ENCODE assay signal across 9 mouse cellular contexts in genomic region chr16:86694497-86694896, GRCm38 (mm10).
DNase-seq lines count a peak whose midpoint lies in the region; ATAC-seq lines count a peak whose summit lies in the region.
"Had no signal": no experiment of that assay in that cellular context is flagged by ENCODE, and none has a peak within 500 bp of the region (broad histone marks: within the 10 kb centered on the region; RNA-seq: fewer than 3 reads in every experiment).

No protein-coding gene starts in this region.

- no peaks in the 10 kb centered on the region for H3K27me3 ChIP-seq in forebrain, embryonic 14.5 days (replicated peaks; ENCODE audit: control insufficient read depth, insufficient read depth, low read length)
- H3K27me3 ChIP-seq in forebrain, embryonic 11.5 days (ENCODE audit: control insufficient read depth, insufficient read depth, low read length) = no peaks in the 10 kb centered on the region
- no peaks in the 10 kb centered on the region for H3K27me3 ChIP-seq in heart, embryonic 16.5 days (ENCODE audit: control insufficient read depth, insufficient read depth, low read length)
- no peaks in the 10 kb centered on the region for H3K27me3 ChIP-seq in midbrain, embryonic 15.5 days (replicated peaks)

- H3K9me3 ChIP-seq in forebrain, embryonic 14.5 days (replicated peaks; ENCODE audit: control insufficient read depth, low read length) = no peaks in the 10 kb centered on the region
- H3K9me3 ChIP-seq in forebrain, embryonic 11.5 days (ENCODE audit: control insufficient read depth, low read length) = no peaks in the 10 kb centered on the region
- H3K9me3 ChIP-seq in heart, embryonic 16.5 days (replicated peaks; ENCODE audit: control insufficient read depth, low read length) = no peaks in the 10 kb centered on the region
- H3K9me3 ChIP-seq in midbrain, embryonic 15.5 days = no peaks in the 10 kb centered on the region

- H3K9ac ChIP-seq in forebrain, embryonic 14.5 days (ENCODE audit: low read length) = no peak overlapping the region
- no peak overlapping the region for H3K9ac ChIP-seq in forebrain, embryonic 11.5 days (ENCODE audit: low read length)
- H3K9ac ChIP-seq in heart, embryonic 16.5 days (ENCODE audit: low read length) = no peak overlapping the region
- H3K9ac ChIP-seq in midbrain, embryonic 15.5 days = no peak overlapping the region

- no peaks in the 10 kb centered on the region for H3K36me3 ChIP-seq in forebrain, embryonic 14.5 days (ENCODE audit: control insufficient read depth, insufficient read depth, low read length)
- H3K36me3 ChIP-seq in forebrain, embryonic 11.5 days (ENCODE audit: control insufficient read depth, insufficient read depth, low read length) = no peaks in the 10 kb centered on the region
- no peaks in the 10 kb centered on the region for H3K36me3 ChIP-seq in heart, embryonic 16.5 days (ENCODE audit: control insufficient read depth, insufficient read depth)
- H3K36me3 ChIP-seq in midbrain, embryonic 15.5 days (replicated peaks) = no peaks in the 10 kb centered on the region

- no peaks in the 10 kb centered on the region for H3K4me1 ChIP-seq in forebrain, embryonic 14.5 days (ENCODE audit: control insufficient read depth, insufficient read depth, low read length)
- H3K4me1 ChIP-seq in forebrain, embryonic 11.5 days (replicated peaks; ENCODE audit: control insufficient read depth, insufficient read depth, low read length) = no peaks in the 10 kb centered on the region
- no peaks in the 10 kb centered on the region for H3K4me1 ChIP-seq in heart, embryonic 16.5 days (ENCODE audit: control insufficient read depth, insufficient read depth, low read length)
- H3K4me1 ChIP-seq in midbrain, embryonic 15.5 days = no peaks in the 10 kb centered on the region

- peak; percentile 75 for DNase-seq in forebrain, embryonic 14.5 days (ENCODE audit: low spot score)
- no peak for DNase-seq in forebrain, embryonic 11.5 days (ENCODE audit: low spot score)
- peak; percentile 65 for DNase-seq in embryo, embryonic 11 days
- DNase-seq in kidney, postnatal 36 days = peak; percentile 18 to 55
- DNase-seq in thymus, adult 18-20 months = no peak

- no peak overlapping the region for H3K4me3 ChIP-seq in forebrain, embryonic 14.5 days (ENCODE audit: low read depth, low read length)
- H3K4me3 ChIP-seq in forebrain, embryonic 11.5 days (ENCODE audit: low read depth, low read length) = no peak overlapping the region
- no peak overlapping the region for H3K4me3 ChIP-seq in heart, embryonic 16.5 days (ENCODE audit: low read length)
- no peak overlapping the region for H3K4me3 ChIP-seq in midbrain, embryonic 15.5 days
- H3K4me3 ChIP-seq: myocyte had no signal

- WGBS in forebrain, embryonic 14.5 days = 48% methylated on average over 3 of the region's 3 CpGs
- 62% methylated on average over 3 of the region's 3 CpGs for WGBS in forebrain, embryonic 11.5 days
- WGBS in heart, embryonic 16.5 days = 16% methylated on average over 3 of the region's 3 CpGs
- WGBS in midbrain, embryonic 15.5 days = 38% methylated on average over 3 of the region's 3 CpGs

- H3K4me2 ChIP-seq in forebrain, embryonic 14.5 days (ENCODE audit: low read length) = no peak overlapping the region
- no peak overlapping the region for H3K4me2 ChIP-seq in forebrain, embryonic 11.5 days (ENCODE audit: low read depth, low read length, severe bottlenecking)
- H3K4me2 ChIP-seq in heart, embryonic 16.5 days (ENCODE audit: low read depth, low read length) = no peak overlapping the region
- H3K4me2 ChIP-seq in midbrain, embryonic 15.5 days = no peak overlapping the region

- peak; percentile 78 for ATAC-seq in forebrain, embryonic 14.5 days
- no peak for ATAC-seq in forebrain, embryonic 11.5 days (replicated peaks; ENCODE audit: low FRiP score)
- peak; percentile 69 for ATAC-seq in heart, embryonic 16.5 days (replicated peaks; ENCODE audit: extremely low read depth, insufficient read depth, low FRiP score)
- ATAC-seq in midbrain, embryonic 15.5 days (replicated peaks) = peak; percentile 63; the same call in 1 of the 2 replicates
- ATAC-seq in monocyte, adult 5-6 weeks (replicated peaks; ENCODE audit: insufficient number of reproducible peaks, low FRiP score, low TSS enrichment, poor library complexity, severe bottlenecking) = no peak

- H3K27ac ChIP-seq in forebrain, embryonic 14.5 days (ENCODE audit: low read depth, low read length) = no peak overlapping the region
- H3K27ac ChIP-seq in forebrain, embryonic 11.5 days (ENCODE audit: low read depth, low read length) = no peak overlapping the region
- H3K27ac ChIP-seq in heart, embryonic 16.5 days (ENCODE audit: low read length) = peak overlapping the region; percentile 65
- no peak overlapping the region for H3K27ac ChIP-seq in midbrain, embryonic 15.5 days

Comparison
In these comparisons a context has a peak if more than half of its experiments do, and no peak if none do; other contexts are left out.
1. ATAC-seq: peak in forebrain, embryonic 14.5 days (single experiment), heart, embryonic 16.5 days (single experiment) and midbrain, embryonic 15.5 days (single experiment); none in forebrain, embryonic 11.5 days (single experiment) and monocyte, adult 5-6 weeks (single experiment).
2. DNase-seq: peak in forebrain, embryonic 14.5 days (single experiment), embryo, embryonic 11 days (single experiment) and kidney, postnatal 36 days (2 of 2); none in forebrain, embryonic 11.5 days (single experiment) and thymus, adult 18-20 months (0 of 2).